Mouse (Mus musculus): Measurements from ENCODE around the gene Idh3g. TPM values are rescaled to one million over a fixed set of nuclear protein-coding genes. Genes with fewer than 3 reads are reported as not detected.

Gene Idh3g
- 253 and 290 TPM in 2 replicates for polyA plus RNA-seq (2014; fragmentation: Nextera tagmentation; extraction: Ambion mirVana)

DNA sequence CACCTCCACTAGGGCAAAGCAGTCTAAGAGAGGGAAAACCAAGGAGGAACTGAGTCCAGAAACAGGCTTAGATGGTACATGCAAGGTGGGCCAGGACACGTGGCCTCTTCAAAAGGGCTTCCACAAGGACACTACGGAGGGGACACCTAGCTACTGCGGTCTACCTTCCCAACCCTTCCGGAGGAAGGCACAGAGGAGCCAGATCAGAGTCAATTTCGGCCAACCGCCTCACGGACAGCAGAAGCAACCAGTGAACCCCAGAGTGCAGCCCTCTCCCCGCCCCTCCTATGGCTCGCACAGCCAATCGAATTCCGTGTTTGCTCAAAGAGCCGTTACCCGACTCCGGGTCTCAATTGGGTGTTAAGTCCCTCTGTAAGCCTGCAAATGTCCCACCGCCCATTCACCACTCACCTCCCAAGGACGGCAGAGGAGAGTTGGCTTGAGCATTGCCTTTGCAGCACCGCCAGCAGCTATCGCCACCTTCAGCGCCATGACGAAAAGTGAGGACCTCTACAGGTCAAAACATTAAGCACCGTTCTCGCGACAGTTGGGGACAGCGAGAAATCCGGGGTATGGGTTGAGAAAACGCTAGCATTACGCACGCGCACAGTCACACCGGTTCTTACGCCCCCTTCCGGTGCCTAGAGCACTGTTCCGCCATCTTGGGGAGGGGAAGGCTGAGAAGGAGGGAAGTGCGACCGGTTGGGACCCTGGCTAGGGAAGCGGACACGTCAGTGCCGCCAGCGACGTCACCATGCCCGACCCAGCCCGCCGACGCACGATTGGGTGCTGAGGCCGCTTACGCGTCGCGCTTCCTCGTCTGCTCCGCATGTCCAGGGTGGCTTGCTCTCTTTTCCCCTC lies at the start of gene Idh3g, which contains the start of gene Ssr4:
Gene Idh3g (minus strand): TSS at position 534 of the 861 bp plus-strand sequence.
Gene Ssr4 (plus strand): TSS at position 665 of the 861 bp plus-strand sequence.
- H3K9me3 ChIP-seq (replicated peaks; ENCODE audit: control insufficient read depth, low read length) = no peaks in the 10 kb centered on the region
- peaks cover 17% of the 10 kb centered on the region for H3K36me3 ChIP-seq (ENCODE audit: control insufficient read depth, insufficient read depth, low read length)
- peak within 1 kb of the TSS; percentile 76 for H3K9ac ChIP-seq (ENCODE audit: low read length)
- peak within 1 kb of the TSS; percentile 50 for H3K4me3 ChIP-seq (ENCODE audit: low read depth, low read length)
- WGBS = 36% methylated on average over 52 of the region's 52 CpGs
- peak within 1 kb of the TSS; percentile 57 for H3K4me2 ChIP-seq (ENCODE audit: low read length)
- peak within 1 kb of the TSS; percentile 81 for H3K27ac ChIP-seq (ENCODE audit: low read depth, low read length)
- ATAC-seq (peak; percentile 97), DNase-seq (ENCODE audit: low spot score) (peak; percentile 97)
- H3K4me1 ChIP-seq (ENCODE audit: control insufficient read depth, insufficient read depth, low read length) = peaks cover 11% of the 10 kb centered on the region; the same call in 1 of the 2 replicates
- no peaks in the 10 kb centered on the region for H3K27me3 ChIP-seq (replicated peaks; ENCODE audit: control insufficient read depth, insufficient read depth, low read length)

DNA sequence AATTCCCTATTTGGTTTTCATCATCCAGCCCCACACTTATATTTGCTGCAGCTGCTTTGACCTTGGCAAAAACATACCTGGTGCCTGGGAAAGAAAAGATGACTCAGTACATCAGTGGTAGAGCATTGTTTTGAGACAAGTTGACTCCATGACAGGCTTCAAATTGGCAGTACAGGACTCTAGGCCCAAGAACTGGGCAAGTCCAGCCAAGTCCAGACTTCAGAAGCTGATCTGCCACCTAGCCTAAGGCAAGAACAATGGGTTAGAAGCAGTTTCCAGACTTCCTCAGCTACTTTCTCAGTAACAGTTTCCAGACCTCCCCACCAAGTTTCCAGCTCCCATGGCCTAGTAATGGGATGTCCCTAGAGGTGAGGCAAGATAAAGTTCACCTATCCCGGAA lies 49.0 kb upstream of the Idh3g start:
- Histone ChIP-seq H3K27me3 (replicated peaks; ENCODE audit: control insufficient read depth, insufficient read depth, low read length) (no peaks in the 10 kb centered on the region), H3K4me1 (ENCODE audit: control insufficient read depth, insufficient read depth, low read length) (no peaks in the 10 kb centered on the region), H3K9me3 (replicated peaks; ENCODE audit: control insufficient read depth, low read length) (no peaks in the 10 kb centered on the region), H3K4me3 (ENCODE audit: low read depth, low read length) (no peak overlapping the region), H3K27ac (ENCODE audit: low read depth, low read length) (no peak overlapping the region), H3K4me2 (ENCODE audit: low read length) (no peak overlapping the region), H3K9ac (ENCODE audit: low read length) (no peak overlapping the region), H3K36me3 (ENCODE audit: control insufficient read depth, insufficient read depth, low read length) (no peaks in the 10 kb centered on the region)
- 96% methylated on average over 1 of the region's 1 CpGs for WGBS
- ATAC-seq = no peak
- no peak for DNase-seq (ENCODE audit: low spot score)

DNA sequence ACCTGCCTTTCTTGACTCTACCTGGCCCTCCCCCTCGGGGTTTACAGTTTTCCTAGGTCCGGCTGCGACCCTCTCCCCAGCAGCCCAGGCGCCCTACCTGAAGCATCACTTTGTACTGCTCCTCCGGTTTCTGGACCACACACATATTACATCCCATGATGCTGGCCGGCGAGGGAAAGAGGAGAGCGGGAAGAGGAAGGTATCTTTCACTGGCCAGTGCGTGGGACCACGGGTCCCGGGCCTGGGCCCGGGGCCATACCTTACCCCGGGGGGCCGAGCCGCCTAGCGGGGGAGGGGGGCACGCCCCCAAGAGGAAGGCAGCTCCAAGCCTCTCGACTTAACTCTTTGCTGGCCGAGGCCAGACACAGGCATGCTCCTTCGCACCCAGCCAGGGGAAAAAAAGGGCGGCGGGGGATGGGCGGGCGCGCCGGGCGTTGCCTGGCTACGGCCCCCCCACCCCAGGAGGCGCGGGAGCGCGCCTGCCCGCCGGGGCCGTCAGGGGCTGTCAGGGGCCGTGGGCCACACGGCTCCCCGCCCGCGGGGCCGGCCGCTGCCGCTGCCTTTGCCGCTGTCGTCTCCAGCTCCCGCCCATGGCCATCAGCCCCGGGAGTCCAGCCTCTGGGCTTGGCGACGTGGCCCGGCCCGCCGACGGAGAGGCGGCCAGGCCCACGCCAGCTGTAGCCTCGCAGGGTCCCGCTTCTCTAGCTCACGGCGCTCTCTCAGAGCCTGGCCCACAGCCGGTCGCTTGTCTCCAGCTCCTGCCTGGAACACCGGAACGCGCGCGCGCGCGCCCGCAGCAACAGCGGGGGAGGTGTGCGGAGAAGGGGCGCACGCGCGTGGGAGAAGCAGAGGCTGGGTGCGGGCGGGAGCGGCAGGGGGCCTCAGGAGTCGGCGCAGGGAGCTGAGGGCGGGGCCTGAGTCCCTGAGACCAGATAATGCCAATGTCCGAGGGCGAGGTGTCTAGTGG lies 37.8 kb upstream of the Idh3g start, which contains the start of gene Pdzd4:
Gene Pdzd4 (minus strand): TSS at position 785 of the 967 bp plus-strand sequence.
- peak within 1 kb of the TSS; percentile 59 for H3K4me2 ChIP-seq (ENCODE audit: low read length)
- H3K4me3 ChIP-seq (ENCODE audit: low read depth, low read length) = peak within 1 kb of the TSS; percentile 58
- no peaks in the 10 kb centered on the region for H3K4me1 ChIP-seq (ENCODE audit: control insufficient read depth, insufficient read depth, low read length)
- H3K27me3 ChIP-seq (replicated peaks; ENCODE audit: control insufficient read depth, insufficient read depth, low read length) = no peaks in the 10 kb centered on the region
- H3K27ac ChIP-seq (ENCODE audit: low read depth, low read length) = peak within 1 kb of the TSS; percentile 88
- peak; percentile 87 for ATAC-seq
- WGBS = 33% methylated on average over 65 of the region's 84 CpGs
- H3K9ac ChIP-seq (ENCODE audit: low read length) = peak within 1 kb of the TSS; percentile 81
- H3K36me3 ChIP-seq (ENCODE audit: control insufficient read depth, insufficient read depth, low read length) = no peaks in the 10 kb centered on the region
- DNase-seq (ENCODE audit: low spot score) = peak; percentile 87
- H3K9me3 ChIP-seq (replicated peaks; ENCODE audit: control insufficient read depth, low read length) = no peaks in the 10 kb centered on the region

DNA sequence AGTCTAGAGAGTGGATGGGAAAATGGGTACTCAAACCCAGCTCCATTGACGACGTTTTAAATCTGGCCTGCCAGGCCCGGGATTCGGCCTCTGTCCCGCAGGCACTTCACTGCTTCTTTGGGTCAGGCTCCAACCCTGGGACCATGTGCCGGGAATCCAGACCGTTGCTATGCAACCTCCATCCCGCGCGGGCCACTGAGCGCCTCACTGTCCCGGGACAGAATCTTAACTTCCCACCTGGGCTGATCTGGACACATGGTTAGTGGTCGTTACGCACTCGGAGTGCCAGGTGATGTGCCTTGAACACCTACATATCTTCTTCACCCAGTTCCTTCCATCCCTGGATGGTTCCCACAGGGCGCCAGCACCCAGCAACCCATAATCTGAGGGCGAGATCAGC lies 37.0 kb upstream of the Idh3g start:
- Histone ChIP-seq H3K4me2 (ENCODE audit: low read length) (peak overlapping the region; percentile 59), H3K4me1 (ENCODE audit: control insufficient read depth, insufficient read depth, low read length) (no peaks in the 10 kb centered on the region), H3K9me3 (replicated peaks; ENCODE audit: control insufficient read depth, low read length) (no peaks in the 10 kb centered on the region), H3K4me3 (ENCODE audit: low read depth, low read length) (peak overlapping the region; percentile 58), H3K27ac (ENCODE audit: low read depth, low read length) (no peak overlapping the region), H3K9ac (ENCODE audit: low read length) (peak overlapping the region; percentile 81), H3K36me3 (ENCODE audit: control insufficient read depth, insufficient read depth, low read length) (no peaks in the 10 kb centered on the region), H3K27me3 (replicated peaks; ENCODE audit: control insufficient read depth, insufficient read depth, low read length) (no peaks in the 10 kb centered on the region)
- 25% methylated on average over 17 of the region's 17 CpGs for WGBS
- DNase-seq (ENCODE audit: low spot score) (peak; percentile 8), ATAC-seq (peak; percentile 27; the same call in 1 of the 2 replicates)

DNA sequence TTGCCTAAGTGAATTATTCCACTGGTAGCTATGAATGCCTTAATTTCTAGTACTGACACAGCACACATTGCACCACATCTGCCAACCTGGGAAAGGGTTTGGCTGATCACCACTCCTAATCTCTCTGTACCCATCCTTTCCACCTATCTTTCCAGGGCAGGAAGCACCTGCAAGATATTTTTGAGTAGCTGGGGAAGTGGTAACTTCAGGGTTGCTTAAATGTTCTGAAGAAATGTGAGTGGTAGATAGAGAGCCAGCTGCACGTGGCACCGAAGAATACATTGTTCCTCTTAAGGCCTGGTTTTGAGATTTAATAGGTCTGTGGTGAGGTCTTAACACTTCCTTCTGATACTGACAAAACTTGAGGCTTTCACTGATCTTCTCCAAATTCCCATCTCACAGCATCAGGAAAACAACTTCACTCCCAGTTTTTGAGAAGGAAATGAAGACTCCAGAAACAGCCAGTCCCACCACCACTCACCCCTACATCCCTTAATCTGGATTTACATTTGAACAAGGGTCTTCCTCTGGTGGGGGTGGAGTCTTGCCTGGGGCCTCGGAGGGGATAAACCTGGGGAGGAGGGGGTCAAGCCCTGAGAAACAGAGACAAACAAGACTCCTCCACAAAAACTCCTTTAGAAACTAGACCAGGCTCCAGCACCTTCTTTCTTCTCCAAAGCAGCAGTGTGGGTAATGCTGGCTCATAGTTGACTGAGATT lies 30.1 kb upstream of the Idh3g start:
- H3K36me3 ChIP-seq (ENCODE audit: control insufficient read depth, insufficient read depth, low read length) = no peaks in the 10 kb centered on the region
- DNase-seq (ENCODE audit: low spot score) (no peak), ATAC-seq (no peak)
- H3K27ac ChIP-seq (ENCODE audit: low read depth, low read length) = no peak overlapping the region
- 53% methylated on average over 3 of the region's 3 CpGs for WGBS
- H3K27me3 ChIP-seq (replicated peaks; ENCODE audit: control insufficient read depth, insufficient read depth, low read length) = no peaks in the 10 kb centered on the region
- no peaks in the 10 kb centered on the region for H3K9me3 ChIP-seq (replicated peaks; ENCODE audit: control insufficient read depth, low read length)
- no peak overlapping the region for H3K4me3 ChIP-seq (ENCODE audit: low read depth, low read length)
- H3K4me1 ChIP-seq (ENCODE audit: control insufficient read depth, insufficient read depth, low read length) = no peaks in the 10 kb centered on the region
- no peak overlapping the region for H3K4me2 ChIP-seq (ENCODE audit: low read length)
- no peak overlapping the region for H3K9ac ChIP-seq (ENCODE audit: low read length)

DNA sequence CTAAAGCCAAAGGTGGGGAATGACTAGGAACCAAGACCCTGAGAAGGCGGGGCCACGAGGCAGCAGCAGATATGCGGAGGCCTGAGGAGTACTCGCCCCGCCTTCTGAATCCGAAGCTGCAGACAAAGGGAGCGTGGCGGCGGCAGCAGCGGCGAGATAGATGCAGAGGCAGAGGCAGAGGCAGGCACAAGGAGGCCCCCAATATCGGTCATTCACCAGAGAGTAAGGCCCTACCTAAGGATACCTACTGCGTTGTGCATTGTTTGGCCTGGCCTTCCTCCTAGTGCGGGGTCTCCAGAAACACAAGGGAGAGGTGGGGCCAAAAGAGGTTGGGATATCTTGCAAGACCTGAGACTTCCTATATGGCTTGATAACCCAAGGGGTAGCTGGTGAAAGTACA lies 28.4 kb upstream of the Idh3g start:
- WGBS = 31% methylated on average over 14 of the region's 14 CpGs
- Histone ChIP-seq H3K9me3 (replicated peaks; ENCODE audit: control insufficient read depth, low read length) (no peaks in the 10 kb centered on the region), H3K9ac (ENCODE audit: low read length) (peak overlapping the region; percentile 70), H3K4me3 (ENCODE audit: low read depth, low read length) (peak overlapping the region; percentile 23), H3K4me2 (ENCODE audit: low read length) (peak overlapping the region; percentile 49), H3K27ac (ENCODE audit: low read depth, low read length) (peak overlapping the region; percentile 55; the same call in 1 of the 2 replicates), H3K27me3 (replicated peaks; ENCODE audit: control insufficient read depth, insufficient read depth, low read length) (no peaks in the 10 kb centered on the region), H3K4me1 (ENCODE audit: control insufficient read depth, insufficient read depth, low read length) (no peaks in the 10 kb centered on the region), H3K36me3 (ENCODE audit: control insufficient read depth, insufficient read depth, low read length) (no peaks in the 10 kb centered on the region)
- ATAC-seq = peak; percentile 95
- DNase-seq (ENCODE audit: low spot score) = peak; percentile 72

DNA sequence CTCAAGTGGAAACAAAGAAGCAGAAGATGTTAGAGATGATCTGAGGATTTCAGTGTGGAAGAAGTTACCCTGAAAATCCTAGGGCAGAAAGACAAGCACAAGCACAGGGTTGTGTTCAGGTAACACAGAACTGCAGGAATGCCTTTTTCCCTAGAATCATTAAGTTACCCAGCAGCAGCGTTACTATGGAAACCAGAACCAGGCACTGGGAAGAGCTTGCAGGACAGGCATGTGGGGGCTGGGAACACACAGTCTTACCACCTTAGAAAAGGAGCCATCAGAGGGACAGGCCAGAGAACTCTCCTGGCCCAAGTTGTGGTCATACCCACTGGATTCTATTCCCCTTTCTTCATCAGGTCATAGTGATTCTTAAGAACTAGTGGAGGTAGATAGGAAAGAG lies 19.1 kb upstream of the Idh3g start:
- no peaks in the 10 kb centered on the region for H3K9me3 ChIP-seq (replicated peaks; ENCODE audit: control insufficient read depth, low read length)
- H3K27ac ChIP-seq (ENCODE audit: low read depth, low read length) = peak overlapping the region; percentile 5; the same call in 1 of the 2 replicates
- no peak for ATAC-seq
- 64% methylated on average over 1 of the region's 1 CpGs for WGBS
- H3K27me3 ChIP-seq (replicated peaks; ENCODE audit: control insufficient read depth, insufficient read depth, low read length) = no peaks in the 10 kb centered on the region
- no peak overlapping the region for H3K4me2 ChIP-seq (ENCODE audit: low read length)
- peak; percentile 50 for DNase-seq (ENCODE audit: low spot score)
- H3K36me3 ChIP-seq (ENCODE audit: control insufficient read depth, insufficient read depth, low read length) = no peaks in the 10 kb centered on the region
- no peaks in the 10 kb centered on the region for H3K4me1 ChIP-seq (ENCODE audit: control insufficient read depth, insufficient read depth, low read length)
- no peak overlapping the region for H3K4me3 ChIP-seq (ENCODE audit: low read depth, low read length)
- no peak overlapping the region for H3K9ac ChIP-seq (ENCODE audit: low read length)

DNA sequence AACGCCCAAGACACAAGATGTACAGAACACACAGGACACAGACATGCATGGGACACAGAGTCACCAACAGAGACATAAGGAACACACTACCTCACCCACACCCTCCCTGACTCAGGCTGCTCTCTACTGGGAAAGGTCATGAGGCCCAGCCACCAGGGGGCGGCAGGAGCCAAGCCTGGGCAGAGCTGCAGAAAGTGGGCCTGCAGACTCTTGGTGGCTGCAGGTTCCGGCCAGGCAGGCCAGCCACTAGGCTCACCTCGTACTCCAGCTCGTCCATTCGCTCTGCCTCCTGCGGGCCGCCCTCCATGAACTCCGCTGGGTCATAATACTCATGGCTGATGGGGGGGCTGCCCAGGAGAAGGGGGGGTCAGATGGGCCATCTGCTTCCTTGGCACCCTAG lies 11.8 kb upstream of the Idh3g start:
- Histone ChIP-seq H3K4me3 (ENCODE audit: low read depth, low read length) (no peak overlapping the region), H3K27ac (ENCODE audit: low read depth, low read length) (no peak overlapping the region), H3K27me3 (replicated peaks; ENCODE audit: control insufficient read depth, insufficient read depth, low read length) (no peaks in the 10 kb centered on the region), H3K36me3 (ENCODE audit: control insufficient read depth, insufficient read depth, low read length) (peaks cover 16% of the 10 kb centered on the region), H3K9ac (ENCODE audit: low read length) (no peak overlapping the region), H3K9me3 (replicated peaks; ENCODE audit: control insufficient read depth, low read length) (no peaks in the 10 kb centered on the region), H3K4me1 (ENCODE audit: control insufficient read depth, insufficient read depth, low read length) (no peaks in the 10 kb centered on the region), H3K4me2 (ENCODE audit: low read length) (no peak overlapping the region)
- 47% methylated on average over 9 of the region's 9 CpGs for WGBS
- DNase-seq (ENCODE audit: low spot score) (peak; percentile 50), ATAC-seq (peak; percentile 85)

All from forebrain, embryonic 14.5 days (tissue).